Mouse (Mus musculus) megakaryocyte progenitor cell, adult 5-6 weeks (primary cell): Measurements from ENCODE around the gene Atp5g3. TPM values are rescaled to one million over a fixed set of nuclear protein-coding genes. Genes with fewer than 3 reads are reported as not detected.
"Not testable (repeated sequence)": the region's sequence is repeated elsewhere in the genome, so short reads cannot be mapped to it uniquely, and the experiment has no call there.

Experiments
- ATAC-seq: replicated peaks from 2 replicates; pipeline ENCODE4 v1.8.0; 2016; ENCODE audit warnings: mild to moderate bottlenecking, moderate TSS enrichment, inconsistent platforms; ENCODE audit not compliant: poor library complexity
- total RNA-seq, 2 experiments: library from RNA; stranded (forward) in 1 of 2; stranded (reverse) in 1 of 2; fragments of 157-497, 149-512 nt in 1 of 2; fragments of 200-1000 nt in 1 of 2; gene quantifications; 2 replicates each; pipeline versions ENCODE4 v1.2.3 to v1.2.4; 2015 to 2017

Atp5g3 gene
- total RNA-seq, 2 experiments from 2014 or later = 178 to 908 TPM

- no peak for ATAC-seq
Measured at GRCm38 (mm10) chr2:73900364-73900763, 10.8 kb downstream of the Atp5g3 start.

- not testable (repeated sequence) for ATAC-seq
Measured at GRCm38 (mm10) chr2:73896919-73897318, 14.2 kb downstream of the Atp5g3 start.

GRCm38 (mm10) chr2:73893473-73894270, 17.5 kb downstream of the Atp5g3 start:
- no peak for ATAC-seq

- peak; percentile 93 for ATAC-seq
Measured at GRCm38 (mm10) chr2:73892464-73893296, 18.4 kb downstream of the Atp5g3 start, which contains the start of gene Atf2. TSS of gene Atf2 (minus strand) at chr2:73892639.

- ATAC-seq = peak; percentile 15; the same call in 1 of the 2 replicates
Measured at GRCm38 (mm10) chr2:73891701-73892463, 19.2 kb downstream of the Atp5g3 start.

- no peak for ATAC-seq
Measured at GRCm38 (mm10) chr2:73885997-73886396, 25.1 kb downstream of the Atp5g3 start.

GRCm38 (mm10) chr2:73877891-73878290, 33.2 kb downstream of the Atp5g3 start:
- no peak for ATAC-seq

GRCm38 (mm10) chr2:73867764-73868487, 43.2 kb downstream of the Atp5g3 start:
- ATAC-seq = peak; percentile 96

GRCm38 (mm10) chr2:73860046-73860624, 51.0 kb downstream of the Atp5g3 start:
- peak; percentile 83 for ATAC-seq

Other genes with a start within 250 kb of the Atp5g3 start
- gene Chn1, start 136.0 kb downstream of the Atp5g3 start, total RNA-seq (2015) = 0.10 TPM in 1 of 2 replicates, not detected in the other
- gene Chn1, start 136.0 kb downstream of the Atp5g3 start, total RNA-seq (2017) = 0.21 and 0.51 TPM in 2 replicates
- gene Atf2, start 18.7 kb downstream of the Atp5g3 start, total RNA-seq (2015) = 112 and 126 TPM in 2 replicates
- 35.8 and 51.8 TPM in 2 replicates for gene Atf2, start 18.7 kb downstream of the Atp5g3 start, total RNA-seq (2017)